Mouse (Mus musculus) MN1 (cell line): ENCODE results near the gene Pard3.

Experiments used
- DNase-seq: peaks from one replicate; pipeline ENCODE4 v3.0.0-alpha.2; 2016; ENCODE audit warnings: low spot score

Gene Pard3

GRCm38 (mm10) chr8:127553582-127553981, 489.9 kb downstream of the Pard3 start:
- DNase-seq: no peak

DNA sequence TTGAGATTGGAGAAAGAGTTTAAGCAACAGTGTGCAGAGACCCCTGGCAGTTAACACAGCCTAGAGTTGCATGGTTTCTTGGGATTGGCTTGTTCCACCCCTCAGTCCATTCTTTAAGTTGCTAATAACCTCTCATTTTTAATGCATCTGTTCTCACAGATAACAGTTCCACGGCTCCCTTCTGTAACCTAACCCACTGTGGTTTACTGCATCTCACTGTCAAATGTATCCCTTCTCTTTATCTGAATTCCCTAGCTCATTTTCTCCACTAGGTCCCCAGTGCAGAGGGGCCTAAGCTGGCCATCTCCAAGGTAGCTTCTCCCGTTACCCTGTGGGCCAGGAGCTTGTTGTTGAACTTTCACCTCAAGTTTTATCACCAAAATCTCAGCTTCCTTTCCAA, 492.1 kb downstream of the Pard3 start:
- no peak for DNase-seq

DNA sequence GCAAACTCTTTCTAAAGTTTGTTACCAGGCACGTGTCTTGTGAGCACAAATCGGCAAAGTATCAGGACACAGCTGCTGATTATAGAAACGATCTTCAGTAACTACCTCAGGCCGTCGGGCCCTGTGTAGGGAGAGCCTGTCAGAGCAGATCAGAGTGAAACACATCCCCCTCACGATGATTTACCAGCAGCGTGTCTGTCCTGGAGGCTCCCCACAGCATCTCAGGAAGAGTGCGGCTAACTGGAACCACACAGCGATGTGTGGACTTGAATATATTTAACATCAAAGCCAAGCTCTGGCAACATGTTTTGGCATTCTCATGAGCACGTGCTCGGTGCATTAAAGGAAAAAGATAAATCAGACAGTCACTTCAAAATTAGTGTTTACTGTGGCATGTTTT, 493.3 kb downstream of the Pard3 start:
- no peak for DNase-seq

DNA sequence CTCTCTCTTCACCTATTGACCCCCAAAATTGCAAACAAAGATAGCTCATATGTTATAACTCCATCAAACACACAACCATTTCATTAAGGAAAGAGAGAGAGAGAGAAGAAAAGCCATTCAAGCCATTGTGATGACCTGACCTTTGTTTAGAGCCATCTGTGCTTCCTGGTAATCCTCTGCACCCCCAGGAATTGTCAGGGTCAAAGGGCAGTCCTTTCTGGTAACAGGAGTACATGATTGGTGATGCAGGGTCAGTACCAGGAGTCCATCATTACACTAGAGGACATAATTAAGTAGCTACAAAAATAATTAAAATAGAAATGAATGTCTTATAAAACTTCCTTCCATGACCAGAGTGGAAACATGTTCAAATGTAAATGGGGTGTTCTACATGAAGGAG, 493.9 kb downstream of the Pard3 start:
- DNase-seq: no peak

DNA sequence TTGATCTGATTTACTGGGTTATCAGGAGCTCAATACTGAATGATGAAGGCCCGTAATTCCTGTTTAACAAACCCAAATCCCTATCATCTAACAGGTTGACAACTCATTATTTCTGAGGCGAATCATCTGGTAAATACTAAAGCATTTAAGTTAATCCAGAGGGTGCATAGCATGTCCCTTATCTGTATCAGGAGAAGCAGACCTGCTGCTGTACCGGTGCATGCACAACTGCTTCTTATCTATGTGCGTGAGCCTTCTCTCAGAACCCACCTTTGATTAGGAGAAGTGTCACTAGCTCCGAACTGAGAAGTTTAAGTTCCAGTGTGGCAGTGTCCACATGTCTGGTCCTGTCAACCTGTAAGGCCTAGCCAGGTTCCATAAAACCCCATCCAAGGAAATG, 499.9 kb downstream of the Pard3 start:
- DNase-seq: no peak

- no peak for DNase-seq
Observed at GRCm38 (mm10) chr8:127564426-127564825, 500.7 kb downstream of the Pard3 start.

DNA sequence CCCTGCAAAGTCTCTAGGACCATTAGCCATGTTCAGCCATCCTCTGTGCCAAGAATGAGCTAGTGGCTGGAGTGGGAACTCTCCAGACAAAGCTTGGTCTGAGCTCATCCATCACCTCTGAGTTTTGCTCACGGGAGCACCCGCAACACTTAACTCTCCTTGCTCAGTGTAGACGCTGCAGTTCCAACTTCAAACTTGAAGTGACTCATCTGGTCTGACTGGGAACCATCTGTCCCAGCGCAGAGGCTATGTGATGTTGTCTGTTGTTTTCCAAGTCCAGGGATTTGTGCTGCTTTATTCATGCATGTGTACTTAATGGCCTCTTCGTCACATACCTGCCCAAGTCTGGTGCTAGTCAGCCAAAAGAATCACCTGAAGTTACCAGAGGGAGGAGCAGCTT, 505.5 kb downstream of the Pard3 start:
- DNase-seq: no peak

GRCm38 (mm10) chr8:127570527-127570926, 506.8 kb downstream of the Pard3 start:
- no peak for DNase-seq

- DNase-seq: no peak
Observed at GRCm38 (mm10) chr8:127572493-127572892, 508.8 kb downstream of the Pard3 start.

GRCm38 (mm10) chr8:127576657-127577056, 513.0 kb downstream of the Pard3 start:
- no peak for DNase-seq

GRCm38 (mm10) chr8:127577656-127578055, 514.0 kb downstream of the Pard3 start:
- peak; percentile 34 for DNase-seq

DNA sequence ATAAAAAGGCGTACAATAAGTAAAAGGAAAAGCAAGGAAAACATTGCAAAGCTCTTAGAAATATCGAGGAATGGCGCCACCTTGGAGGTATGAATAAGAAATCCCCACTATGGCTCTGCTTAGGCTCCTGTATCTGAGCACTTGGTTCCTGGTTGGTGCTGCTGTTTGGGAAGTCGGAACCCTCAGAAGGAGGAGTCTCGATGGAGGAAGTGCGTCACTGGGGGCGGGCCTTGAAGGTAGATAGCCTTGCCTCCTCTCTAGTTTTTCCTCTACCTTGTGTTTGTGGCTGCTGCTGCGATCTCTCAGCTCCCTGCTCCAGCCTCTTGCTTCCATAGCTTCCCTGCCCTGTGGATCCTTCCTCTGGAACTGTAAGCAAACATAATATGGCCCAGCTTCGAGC, 515.7 kb downstream of the Pard3 start:
- DNase-seq: no peak

GRCm38 (mm10) chr8:127583429-127583828, 519.7 kb downstream of the Pard3 start:
- DNase-seq: no peak

DNA sequence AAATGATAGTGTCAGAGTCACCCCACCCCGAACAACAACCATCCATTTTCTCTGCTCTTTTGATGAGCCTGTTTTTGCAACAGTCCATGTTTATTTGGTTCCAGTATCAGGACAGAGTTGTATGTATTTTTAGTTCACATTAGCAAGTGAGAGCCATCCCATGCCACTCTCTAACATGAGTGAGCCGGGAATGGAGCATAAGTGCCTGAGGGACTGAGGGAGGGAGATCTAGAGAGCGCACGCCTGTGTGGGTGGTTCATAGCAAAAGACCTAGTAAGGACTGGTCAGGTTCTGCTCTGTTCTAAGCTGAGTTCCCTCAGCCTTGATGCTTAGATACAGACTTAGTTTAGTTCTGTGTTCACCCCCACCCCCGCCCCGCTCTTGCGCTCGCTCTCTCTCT, 521.9 kb downstream of the Pard3 start:
- DNase-seq: no peak

GRCm38 (mm10) chr8:127586681-127587080, 523.0 kb downstream of the Pard3 start:
- peak; percentile 33 for DNase-seq

DNA sequence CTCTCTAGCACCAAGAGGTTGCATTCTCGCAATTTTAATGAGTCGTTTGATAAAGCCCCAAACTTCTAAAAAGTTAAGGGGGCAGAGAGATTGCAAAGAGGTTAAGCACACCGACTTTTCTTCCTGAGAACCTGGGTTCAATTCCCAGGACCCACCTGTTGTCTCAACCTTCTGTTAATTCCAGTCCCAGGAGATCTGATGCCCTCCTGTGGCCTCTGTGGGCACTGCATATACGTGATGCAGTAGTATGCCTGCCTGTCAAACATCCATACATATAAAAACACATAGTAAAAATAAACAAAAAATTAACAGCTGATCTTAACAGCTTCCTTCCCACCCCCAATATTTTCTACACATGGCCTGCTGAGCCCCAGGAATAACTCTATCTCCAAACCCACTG, 524.6 kb downstream of the Pard3 start:
- no peak for DNase-seq

GRCm38 (mm10) chr8:127589291-127589690, 525.6 kb downstream of the Pard3 start:
- peak; percentile 32 for DNase-seq

DNA sequence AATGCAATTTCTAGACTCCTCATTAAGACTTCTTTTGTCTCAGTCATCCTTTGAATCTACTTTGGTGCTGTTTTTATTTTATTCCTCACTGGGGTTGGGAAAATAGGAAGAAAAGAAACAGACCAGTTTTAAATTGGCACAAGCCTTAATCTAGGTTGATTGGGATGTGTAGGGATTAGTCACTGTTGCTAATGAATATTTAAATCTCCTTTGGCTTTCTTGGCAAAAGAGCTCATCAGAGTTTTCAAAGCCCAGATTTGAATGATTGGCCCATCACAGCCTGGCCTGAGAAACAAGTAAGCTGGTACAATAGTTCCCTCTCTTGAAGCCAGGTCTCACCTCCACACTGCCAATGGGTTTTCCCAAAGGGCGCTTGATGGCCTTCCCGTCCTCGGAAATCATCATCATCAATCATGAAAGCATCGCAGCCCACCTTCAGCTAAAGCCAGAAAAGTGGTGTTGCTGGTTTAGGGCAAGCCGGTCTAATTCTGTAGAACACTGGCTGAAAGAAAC, 527.0 kb downstream of the Pard3 start:
- DNase-seq: no peak

DNA sequence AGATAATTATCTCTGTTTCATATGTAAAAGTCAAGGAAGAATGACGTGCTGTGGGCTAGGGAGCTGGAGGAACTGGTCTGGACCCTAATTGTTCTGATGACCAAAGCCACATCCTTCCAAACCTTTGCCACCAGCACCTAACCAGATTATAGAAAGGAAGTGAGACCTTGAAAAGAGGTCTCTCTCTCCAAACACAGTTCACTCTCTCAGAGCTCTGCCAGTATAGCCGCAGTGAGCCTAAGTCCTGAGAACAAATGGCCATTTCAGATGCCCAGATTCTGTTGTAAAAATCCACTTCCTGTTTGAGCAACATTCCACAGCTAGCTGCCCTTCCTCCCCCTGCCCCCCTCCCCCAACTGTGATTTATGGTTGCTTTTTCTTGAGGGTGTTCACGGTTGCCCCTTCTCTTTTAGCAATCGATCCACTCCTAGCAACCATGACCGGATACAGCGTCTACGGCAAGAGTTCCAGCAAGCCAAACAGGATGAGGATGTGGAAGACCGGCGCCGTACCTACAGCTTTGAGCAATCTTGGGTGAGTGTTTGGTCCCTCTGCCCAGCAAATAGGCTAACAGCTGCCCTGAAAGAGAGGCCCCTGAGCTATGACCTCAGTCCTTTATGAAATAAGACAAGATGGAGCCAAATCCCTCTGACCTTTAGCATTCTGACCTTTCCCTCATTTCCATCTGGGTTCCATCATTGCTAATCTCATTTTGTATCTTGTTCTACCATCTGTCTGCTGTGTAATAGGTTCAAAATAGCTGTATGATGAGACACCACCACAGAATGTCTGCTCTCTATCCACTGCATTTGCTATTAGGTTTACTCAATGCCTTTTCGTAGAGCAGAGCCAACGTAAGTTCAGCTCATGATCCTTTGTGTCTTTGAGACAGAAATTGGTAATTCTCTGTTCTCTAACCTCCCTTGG, 529.2 kb downstream of the Pard3 start:
- peak; percentile 19 for DNase-seq

GRCm38 (mm10) chr8:127600641-127601040, 536.9 kb downstream of the Pard3 start:
- DNase-seq: no peak

DNA sequence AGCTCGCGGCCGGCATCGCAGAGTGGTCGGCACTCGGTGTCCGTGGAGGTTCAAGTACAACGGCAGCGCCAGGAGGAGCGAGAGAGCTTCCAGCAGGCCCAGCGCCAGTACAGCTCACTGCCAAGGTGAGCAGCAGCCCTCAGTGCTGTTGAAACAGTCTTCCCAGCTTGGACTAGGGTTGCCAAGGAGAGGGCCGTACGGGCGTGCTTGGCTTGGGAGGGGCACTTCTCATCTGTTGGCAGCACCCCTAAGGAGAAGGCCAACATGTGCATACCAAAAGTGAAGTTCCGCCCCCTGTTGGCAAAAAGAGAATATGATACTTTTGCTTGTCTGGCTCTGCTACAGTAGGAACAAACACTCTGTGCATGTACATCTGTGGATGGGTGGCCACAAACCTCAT, 539.4 kb downstream of the Pard3 start:
- no peak for DNase-seq

DNA sequence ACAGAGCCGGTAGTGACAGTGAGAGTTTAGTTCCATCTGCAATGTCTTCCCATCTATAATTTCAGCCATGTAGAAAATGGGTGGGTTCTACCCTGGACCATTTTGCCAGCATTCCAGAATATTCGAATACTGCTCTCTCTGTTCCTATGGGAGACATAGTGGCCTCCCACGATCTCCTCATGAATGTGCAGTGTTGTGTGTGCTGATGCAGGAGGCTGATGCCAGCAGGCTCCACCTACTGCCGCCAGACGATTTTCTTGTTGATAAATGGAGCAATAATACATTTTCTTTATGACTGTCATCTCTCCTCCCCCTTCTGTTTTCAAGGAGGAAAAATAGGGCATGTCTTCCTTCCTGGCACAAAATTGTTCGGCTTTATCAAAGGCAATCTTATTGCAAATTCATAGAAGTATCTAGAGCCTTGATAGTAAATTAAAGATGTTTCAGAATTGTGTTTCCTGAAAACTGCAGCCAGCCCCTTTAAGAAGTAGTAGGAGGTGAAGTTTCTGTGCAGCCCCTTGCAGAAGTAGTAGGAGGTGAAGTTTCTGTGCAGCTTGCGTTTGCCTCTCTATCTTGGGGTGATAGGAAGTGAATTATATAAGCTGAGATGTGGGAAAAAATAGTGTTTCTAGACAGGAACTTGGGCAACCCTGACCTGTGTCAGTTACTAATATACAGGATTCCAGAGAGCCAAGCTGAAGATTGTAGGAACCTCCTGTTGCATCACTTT, 545.0 kb downstream of the Pard3 start:
- no peak for DNase-seq

- no peak for DNase-seq
Observed at GRCm38 (mm10) chr8:127609316-127609715, 545.6 kb downstream of the Pard3 start.
